Mouse (Mus musculus) small intestine, adult 2 months (tissue): ENCODE data around the gene Gstp2.

Experiments
- CTCF ChIP-seq: fragments of 200-500 bp; IDR thresholded peaks from 2 replicates; pipeline ENCODE4 v1.5.1; 2012; ENCODE audit warnings: low read depth, mild to moderate bottlenecking, control low read depth, inconsistent platforms, low read length, moderate library complexity, mixed read lengths; ENCODE audit not compliant: insufficient replicate concordance, insufficient read length; ENCODE audit errors: extremely low read depth
- POLR2A ChIP-seq: fragments of 200-500 bp; IDR thresholded peaks from 2 replicates; pipeline ENCODE4 v1.6.1; 2012; ENCODE audit warnings: low read depth, mild to moderate bottlenecking, control low read depth, inconsistent platforms, low read length, moderate library complexity

DNA sequence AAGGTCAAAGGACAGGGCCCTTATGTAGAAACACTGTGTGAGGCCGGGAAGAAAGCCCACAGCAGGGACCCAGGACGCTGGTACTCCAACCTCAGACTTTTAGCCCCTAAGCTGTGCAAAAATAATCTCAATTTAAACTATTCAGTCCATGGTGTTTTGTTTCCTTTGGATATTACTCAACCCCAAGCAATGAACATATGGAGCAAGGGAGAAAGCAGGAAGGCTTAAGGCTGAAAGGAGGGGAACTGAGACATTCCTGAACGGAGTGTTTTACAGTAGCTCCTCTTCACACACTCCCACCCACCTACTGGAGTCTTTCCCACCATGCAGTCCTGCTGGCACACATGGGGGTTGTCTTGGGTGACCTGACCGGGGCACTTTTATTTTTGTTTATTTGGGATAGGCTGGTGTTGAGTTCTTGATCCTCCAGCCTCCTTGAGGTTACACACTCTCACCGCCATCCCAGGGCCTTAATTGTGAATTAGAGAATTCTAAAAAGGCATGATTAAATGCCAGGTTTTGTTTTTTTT, 49.0 kb upstream of the Gstp2 start:
- no peak for TF ChIP-seq CTCF
- TF ChIP-seq POLR2A, result no peak
